Mouse (Mus musculus) ES-Bruce4 (cell line): ENCODE results near the gene Esyt1. TPM values are rescaled to one million over a fixed set of nuclear protein-coding genes. Genes with fewer than 3 reads are reported as not detected.

Experiments
- H3K27ac ChIP-seq: 2 replicates; pipeline ENCODE4 v1.5.1; 2012; ENCODE audit warnings: low read length, inconsistent platforms; ENCODE audit not compliant: insufficient read depth
- H3K27me3 ChIP-seq: 2 replicates; pipeline ENCODE4 v1.6.1; 2012; ENCODE audit warnings: mild to moderate bottlenecking, low read length, inconsistent platforms; ENCODE audit not compliant: control insufficient read depth, poor library complexity, insufficient read depth, severe bottlenecking
- H3K36me3 ChIP-seq: 2 replicates; pipeline ENCODE4 v1.6.1; 2012; ENCODE audit warnings: inconsistent platforms, mild to moderate bottlenecking, low read length, moderate library complexity; ENCODE audit not compliant: control insufficient read depth, poor library complexity, insufficient read depth, severe bottlenecking
- H3K4me1 ChIP-seq: one replicate; pipeline ENCODE4 v1.8.1; 2011; ENCODE audit warnings: low read length; ENCODE audit not compliant: control insufficient read depth, insufficient read depth
- H3K4me3 ChIP-seq: 2 replicates; pipeline ENCODE4 v1.5.1; 2011; ENCODE audit warnings: low read depth, mild to moderate bottlenecking, low read length
- H3K9ac ChIP-seq: 2 replicates; pipeline ENCODE4 v1.6.1; 2012; ENCODE audit warnings: low read depth, mild to moderate bottlenecking, inconsistent platforms; ENCODE audit not compliant: poor library complexity, severe bottlenecking
- H3K9me3 ChIP-seq: replicated peaks from 2 replicates; pipeline ENCODE4 v1.6.1; 2012; ENCODE audit warnings: mild to moderate bottlenecking, low read length, inconsistent platforms; ENCODE audit not compliant: control insufficient read depth, poor library complexity, insufficient read depth, severe bottlenecking
- CTCF ChIP-seq: IDR thresholded peaks from one replicate; pipeline ENCODE4 v1.8.1; 2011; ENCODE audit warnings: low read depth, low read length
- EP300 ChIP-seq: IDR thresholded peaks from 2 replicates; pipeline ENCODE4 v1.6.1; 2011; ENCODE audit warnings: low read depth, low read length; ENCODE audit not compliant: insufficient read depth
- POLR2A ChIP-seq: IDR thresholded peaks from one replicate; pipeline ENCODE4 v1.8.1; 2011; ENCODE audit warnings: low read length; ENCODE audit not compliant: insufficient read depth
- polyA plus RNA-seq: library from polyadenylated mRNA; stranded (reverse); fragments of >200 nt; gene quantifications from 2 replicates; pipeline ENCODE4 v1.2.4, GENCODE M21; 2011; ENCODE audit warnings: low read depth; ENCODE audit not compliant: missing spikeins, insufficient read depth, insufficient read length

The Esyt1 gene
- polyA plus RNA-seq, 1 experiment: 20.1 TPM

DNA sequence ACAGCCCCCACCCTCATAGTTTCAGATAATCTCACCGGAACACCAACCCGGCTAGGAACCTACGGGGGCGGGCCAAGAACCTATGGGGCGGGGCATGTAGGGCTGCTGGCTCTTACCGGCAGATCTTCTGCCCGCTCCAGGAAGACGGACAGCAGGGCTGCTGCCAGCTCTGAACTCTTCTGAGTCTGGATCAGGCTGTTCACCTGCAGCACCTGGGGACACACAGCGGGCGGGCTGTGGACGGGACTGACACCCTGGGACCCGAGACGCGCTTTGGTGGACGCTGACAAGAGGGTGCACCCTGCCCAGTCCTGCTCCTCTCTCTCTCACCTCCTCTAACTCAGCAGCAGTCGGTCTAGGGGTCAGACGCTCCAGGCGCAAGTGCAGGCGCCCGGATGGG, 9.6 kb downstream of the Esyt1 start:
- Histone ChIP-seq H3K36me3 (peaks cover 4% of the 10 kb centered on the region; the same call in 1 of the 2 replicates), H3K9ac (no peak overlapping the region), H3K9me3 (no peaks in the 10 kb centered on the region), H3K27ac (no peak overlapping the region), H3K27me3 (no peaks in the 10 kb centered on the region), H3K4me3 (peak overlapping the region; percentile 38), H3K4me1 (peaks cover 4% of the 10 kb centered on the region)
- TF ChIP-seq CTCF (no peak), EP300 (no peak), POLR2A (no peak)

DNA sequence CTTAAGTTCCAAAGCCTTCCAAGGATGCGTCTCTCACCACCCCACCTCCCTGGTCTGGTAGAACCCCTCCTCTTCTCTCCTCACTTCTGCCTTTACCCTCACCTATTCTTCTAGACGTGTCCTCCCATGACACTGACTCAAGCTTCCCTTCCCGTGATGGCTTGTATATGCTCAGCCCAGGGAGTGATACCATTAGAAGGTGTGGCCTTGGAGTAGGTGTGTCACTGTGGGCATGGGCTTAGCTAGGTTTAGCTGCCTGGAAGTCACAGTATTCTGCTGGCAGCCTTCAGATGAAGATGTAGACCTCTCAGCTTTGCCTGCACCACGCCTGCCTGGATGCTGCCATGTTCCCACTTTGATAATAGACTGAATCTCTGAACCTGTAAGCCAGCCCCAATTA, 10.6 kb downstream of the Esyt1 start:
- TF ChIP-seq POLR2A (no peak), EP300 (no peak)
- no peak overlapping the region for H3K9ac ChIP-seq
- H3K9me3 ChIP-seq: no peaks in the 10 kb centered on the region
- no peak overlapping the region for H3K27ac ChIP-seq
- H3K4me1 ChIP-seq: peaks cover 4% of the 10 kb centered on the region
- no peaks in the 10 kb centered on the region for H3K27me3 ChIP-seq
- peaks cover 6% of the 10 kb centered on the region for H3K36me3 ChIP-seq
- no peak overlapping the region for H3K4me3 ChIP-seq

DNA sequence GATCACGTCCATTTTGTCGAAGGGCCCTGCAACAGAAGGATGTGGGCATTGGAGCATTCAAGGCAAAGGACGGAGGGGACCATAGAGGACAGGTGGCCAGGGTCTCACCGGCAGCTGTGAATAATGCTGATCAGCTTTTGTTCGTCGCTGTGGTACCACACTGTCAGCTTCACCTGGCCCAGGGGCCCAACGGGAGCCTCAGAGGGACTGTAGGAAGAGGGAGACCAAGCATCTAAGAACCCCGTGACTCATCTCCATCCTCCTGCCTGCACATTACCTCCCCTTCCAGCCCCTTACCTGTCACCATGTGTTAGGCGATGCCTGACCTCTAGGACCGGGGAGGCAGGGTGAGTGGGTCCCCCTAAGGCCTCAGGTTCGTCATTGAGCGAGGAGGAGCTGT, 13.9 kb downstream of the Esyt1 start:
- TF ChIP-seq EP300: no peak
- no peak for TF ChIP-seq CTCF
- no peak for TF ChIP-seq POLR2A
- Histone ChIP-seq H3K36me3 (peaks cover 6% of the 10 kb centered on the region), H3K4me3 (no peak overlapping the region), H3K27ac (no peak overlapping the region), H3K9me3 (no peaks in the 10 kb centered on the region), H3K27me3 (no peaks in the 10 kb centered on the region), H3K4me1 (peaks cover 4% of the 10 kb centered on the region), H3K9ac (no peak overlapping the region)

DNA sequence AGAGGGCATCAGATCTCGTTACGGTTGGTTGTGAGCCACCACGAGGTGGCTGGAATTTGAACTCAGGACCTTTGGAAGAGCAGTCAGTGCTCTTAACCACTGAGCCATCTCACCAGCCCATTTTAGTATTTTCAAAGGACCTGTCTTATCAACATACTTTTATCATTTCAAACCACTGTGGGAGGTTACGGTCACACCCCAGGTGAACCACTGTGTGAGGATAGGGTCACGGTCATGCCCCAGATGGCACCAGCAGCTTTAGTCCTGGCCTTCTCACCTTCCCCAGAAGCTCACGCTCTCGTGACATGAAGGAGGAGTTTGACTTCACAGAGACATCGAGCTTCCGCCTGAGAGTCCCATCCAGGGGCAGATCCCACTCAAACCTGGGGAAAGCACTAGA, 14.5 kb downstream of the Esyt1 start:
- no peak overlapping the region for H3K27ac ChIP-seq
- no peak overlapping the region for H3K4me3 ChIP-seq
- H3K4me1 ChIP-seq: peaks cover 4% of the 10 kb centered on the region
- TF ChIP-seq POLR2A (no peak), CTCF (no peak)
- H3K27me3 ChIP-seq: no peaks in the 10 kb centered on the region
- H3K9ac ChIP-seq: no peak overlapping the region
- H3K9me3 ChIP-seq: no peaks in the 10 kb centered on the region
- peaks cover 6% of the 10 kb centered on the region for H3K36me3 ChIP-seq

DNA sequence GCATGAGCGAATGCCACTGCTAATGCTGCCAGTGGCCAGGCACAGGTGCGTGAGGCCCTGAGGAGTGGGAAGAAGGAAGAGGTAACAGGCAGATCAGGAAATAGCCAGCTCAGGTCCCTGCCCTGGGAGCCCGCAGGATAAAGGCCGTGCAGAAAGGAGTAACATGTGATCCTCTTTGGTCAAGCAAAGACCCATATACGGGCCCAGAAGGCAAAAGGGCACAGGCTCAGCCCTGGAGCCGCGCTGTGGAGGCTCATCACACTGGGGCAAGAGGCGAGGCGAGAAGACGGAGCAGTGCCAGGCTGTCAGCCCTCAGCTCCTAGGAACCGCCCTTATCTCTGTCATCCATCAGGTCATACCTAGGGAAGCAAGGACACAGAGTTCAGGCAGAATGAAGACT, 15.4 kb downstream of the Esyt1 start:
- H3K9ac ChIP-seq: no peak overlapping the region
- H3K36me3 ChIP-seq: peaks cover 6% of the 10 kb centered on the region
- no peaks in the 10 kb centered on the region for H3K9me3 ChIP-seq
- H3K4me3 ChIP-seq: no peak overlapping the region
- TF ChIP-seq EP300: no peak
- TF ChIP-seq POLR2A: no peak
- TF ChIP-seq CTCF: no peak
- H3K27ac ChIP-seq: no peak overlapping the region
- H3K27me3 ChIP-seq: no peaks in the 10 kb centered on the region
- no peaks in the 10 kb centered on the region for H3K4me1 ChIP-seq

DNA sequence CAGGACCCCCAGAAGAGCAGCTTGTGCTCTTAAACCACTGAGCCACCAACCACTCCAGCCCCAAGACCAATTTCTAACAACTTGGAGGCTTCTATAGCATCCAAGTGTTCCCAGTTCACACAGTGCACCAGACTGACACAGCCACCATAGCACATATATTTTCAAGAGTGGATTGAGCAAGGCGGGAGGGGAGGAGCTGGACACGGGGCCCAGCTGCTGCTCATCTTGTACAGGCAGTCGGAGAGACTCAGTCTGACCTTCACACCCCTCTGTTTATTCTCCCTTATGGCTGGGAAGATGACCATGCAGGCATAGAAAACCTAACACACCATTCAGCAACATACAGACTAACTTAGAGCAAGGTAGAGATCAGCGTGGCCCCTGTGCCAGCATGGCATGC, 15.8 kb downstream of the Esyt1 start:
- no peaks in the 10 kb centered on the region for H3K9me3 ChIP-seq
- peaks cover 6% of the 10 kb centered on the region for H3K36me3 ChIP-seq
- H3K27ac ChIP-seq: no peak overlapping the region
- no peak overlapping the region for H3K4me3 ChIP-seq
- no peaks in the 10 kb centered on the region for H3K4me1 ChIP-seq
- H3K27me3 ChIP-seq: no peaks in the 10 kb centered on the region
- TF ChIP-seq CTCF (no peak), POLR2A (no peak), EP300 (no peak)
- no peak overlapping the region for H3K9ac ChIP-seq

DNA sequence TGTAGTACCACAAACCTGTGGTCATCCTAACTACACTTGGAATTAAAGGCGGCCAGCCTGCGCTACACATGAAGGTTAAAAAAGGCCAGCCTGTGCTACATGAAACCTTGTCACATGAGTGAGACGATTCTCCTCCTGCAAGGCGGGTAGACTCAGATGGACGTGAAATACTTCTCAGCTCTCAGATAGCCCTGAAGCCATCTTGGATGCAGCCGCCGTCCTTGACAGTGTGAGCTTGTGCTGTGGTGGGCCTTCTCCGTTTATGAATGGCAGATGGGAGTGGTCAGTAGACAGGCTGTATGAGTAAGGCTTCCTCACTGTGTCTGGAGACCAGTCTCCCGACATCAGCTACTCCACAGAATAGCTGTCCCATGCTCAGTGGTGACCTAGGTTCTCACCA, 16.5 kb downstream of the Esyt1 start:
- Histone ChIP-seq H3K27ac (no peak overlapping the region), H3K27me3 (no peaks in the 10 kb centered on the region), H3K36me3 (peaks cover 6% of the 10 kb centered on the region), H3K9me3 (no peaks in the 10 kb centered on the region), H3K4me3 (peak overlapping the region; percentile 6; the same call in 1 of the 2 replicates), H3K9ac (no peak overlapping the region), H3K4me1 (no peaks in the 10 kb centered on the region)
- TF ChIP-seq EP300 (no peak), POLR2A (no peak), CTCF (no peak)
